Mouse (Mus musculus) kidney, embryonic 15.5 days (tissue): ENCODE results near the gene Ap5m1. TPM values are rescaled to one million over a fixed set of nuclear protein-coding genes. Genes with fewer than 3 reads are reported as not detected.

ENCODE experiments used
- ATAC-seq: fragments of 200-750 bp; cut with Nextera tagmentation; replicated peaks from 2 replicates; pipeline ENCODE4 v1.8.0; 2017; ENCODE audit warnings: moderate TSS enrichment; ENCODE audit not compliant: low FRiP score
- H3K27ac ChIP-seq: fragments of 300-500 bp; sonication (generic); 2 replicates; pipeline ENCODE4 v1.5.1; 2015; ENCODE audit warnings: mild to moderate bottlenecking, inconsistent platforms
- H3K27me3 ChIP-seq: fragments of 300-500 bp; sonication (generic); 2 replicates; pipeline ENCODE4 v1.6.1; 2015; ENCODE audit warnings: inconsistent platforms
- H3K36me3 ChIP-seq: fragments of 300-500 bp; sonication (generic); 2 replicates; pipeline ENCODE4 v1.6.1; 2015; ENCODE audit warnings: inconsistent platforms
- H3K4me1 ChIP-seq: fragments of 300-500 bp; sonication (generic); 2 replicates; pipeline ENCODE4 v1.6.1; 2015; ENCODE audit warnings: inconsistent platforms
- H3K4me2 ChIP-seq: fragments of 300-500 bp; sonication (generic); 2 replicates; pipeline ENCODE4 v1.6.1; 2015; ENCODE audit warnings: moderate library complexity, mild to moderate bottlenecking, inconsistent platforms
- H3K4me3 ChIP-seq: fragments of 300-500 bp; sonication (generic); replicated peaks from 2 replicates; pipeline ENCODE4 v1.5.1; 2015; ENCODE audit warnings: mild to moderate bottlenecking, inconsistent platforms
- H3K9ac ChIP-seq: fragments of 300-500 bp; sonication (generic); 2 replicates; pipeline ENCODE4 v1.6.1; 2015; ENCODE audit warnings: mild to moderate bottlenecking, inconsistent platforms
- H3K9me3 ChIP-seq: fragments of 300-500 bp; sonication (generic); replicated peaks from 2 replicates; pipeline ENCODE4 v1.6.1; 2016; ENCODE audit warnings: inconsistent platforms
- WGBS: fragments of 180-500 bp; shearing (Covaris S2); methylation state at CpG from one replicate; pipeline ENCODE4 v1.1.7; 2015; ENCODE audit warnings: mixed read lengths; 5-methylcytosine and 5-hydroxymethylcytosine counted together
- polyA plus RNA-seq: library from polyadenylated mRNA; unstranded; fragments of >200 nt; fragmentation: Nextera tagmentation; extraction: Ambion mirVana; gene quantifications from 2 replicates; pipeline ENCODE4 v1.2.1, GENCODE M21; 2015

Gene Ap5m1
- polyA plus RNA-seq, 1 experiment from 2014 or later, result 26.4 TPM

DNA sequence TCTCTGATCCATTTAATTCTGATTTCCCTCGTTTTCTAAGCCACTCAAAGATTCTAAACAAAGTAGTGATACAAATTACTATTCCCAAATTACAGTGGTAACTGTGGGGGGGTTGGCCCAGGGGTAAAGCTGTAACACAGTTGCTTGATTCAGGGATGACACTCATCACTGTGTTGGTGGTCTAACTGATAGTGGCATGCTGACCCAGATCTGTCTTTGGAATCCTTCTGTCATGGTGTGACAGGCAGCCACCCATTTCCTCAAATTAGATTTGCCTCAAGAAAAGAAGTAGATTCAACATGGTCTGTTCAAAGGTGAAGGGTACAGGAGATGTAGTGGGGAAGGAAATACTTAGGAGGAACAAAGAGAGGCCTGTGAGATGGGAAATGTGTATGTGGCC lies 72.3 kb downstream of the Ap5m1 start:
- WGBS, result 74% methylated on average over 1 of the region's 1 CpGs
- Histone ChIP-seq H3K36me3 (no peaks in the 10 kb centered on the region), H3K27ac (no peak overlapping the region), H3K9me3 (no peaks in the 10 kb centered on the region), H3K4me3 (no peak overlapping the region), H3K9ac (no peak overlapping the region), H3K4me1 (no peaks in the 10 kb centered on the region), H3K4me2 (no peak overlapping the region), H3K27me3 (no peaks in the 10 kb centered on the region)
- ATAC-seq, result no peak

DNA sequence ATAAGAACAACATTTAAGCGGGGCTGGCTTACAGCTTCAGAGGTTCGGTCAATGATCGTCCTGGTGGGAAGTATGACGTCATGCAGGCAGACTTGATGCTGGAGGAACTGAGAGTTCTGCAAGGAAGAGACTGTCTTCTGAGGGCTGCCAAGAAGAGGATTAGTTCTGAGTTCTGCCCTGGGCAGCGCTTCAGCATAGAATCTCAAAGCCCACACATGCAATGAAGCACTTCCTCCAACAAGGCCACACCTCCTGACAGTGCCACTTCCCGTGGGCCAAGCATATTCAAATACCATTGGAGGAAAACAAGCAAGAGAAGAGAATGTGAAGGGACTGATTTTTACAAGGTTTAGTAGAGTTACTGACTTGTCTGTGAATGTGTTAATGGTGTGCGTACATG lies 74.9 kb downstream of the Ap5m1 start:
- ATAC-seq, result no peak
- Histone ChIP-seq H3K4me2 (no peak overlapping the region), H3K27ac (no peak overlapping the region), H3K9me3 (no peaks in the 10 kb centered on the region), H3K4me1 (no peaks in the 10 kb centered on the region), H3K4me3 (no peak overlapping the region), H3K9ac (no peak overlapping the region), H3K36me3 (no peaks in the 10 kb centered on the region), H3K27me3 (no peaks in the 10 kb centered on the region)
- 93% methylated on average over 7 of the region's 7 CpGs for WGBS

Other genes starting within 250 kb of the Ap5m1 start
- gene Exoc5, start 556 bp downstream of the Ap5m1 start, polyA plus RNA-seq, result 41.9 and 42.4 TPM in 2 replicates
- gene Naa30, start 106.1 kb downstream of the Ap5m1 start, polyA plus RNA-seq, result 9.8 and 10.1 TPM in 2 replicates
- 86.7 and 87.7 TPM in 2 replicates for gene ccdc198, start 179.4 kb downstream of the Ap5m1 start, polyA plus RNA-seq